Mouse (Mus musculus) spleen, adult 2 months (tissue): ENCODE data around the gene Galnt6. TPM values are rescaled to one million over a fixed set of nuclear protein-coding genes. Genes with fewer than 3 reads are reported as not detected.

Experiments
- DNase-seq, 2 experiments: peaks; one replicate each; pipeline versions ENCODE4 v3.0.0 to v3.0.0-alpha.2; 2012 to 2021; ENCODE audit warnings: low spot score in 2 of 2, low read depth in 1 of 2
- H3K27ac ChIP-seq: fragments of 200-500 bp; 2 replicates; pipeline ENCODE4 v1.5.1; 2012; ENCODE audit warnings: low read length, inconsistent platforms; ENCODE audit not compliant: insufficient read depth
- H3K27me3 ChIP-seq: fragments of 200-500 bp; 2 replicates; pipeline ENCODE4 v1.6.1; 2012; ENCODE audit warnings: mild to moderate bottlenecking, moderate library complexity, low read length, inconsistent platforms; ENCODE audit not compliant: control insufficient read depth, insufficient read depth
- H3K36me3 ChIP-seq: fragments of 200-500 bp; 2 replicates; pipeline ENCODE4 v1.6.1; 2012; ENCODE audit warnings: mild to moderate bottlenecking, low read length, inconsistent platforms; ENCODE audit not compliant: control insufficient read depth, insufficient read depth
- H3K4me1 ChIP-seq: fragments of 200-500 bp; 2 replicates; pipeline ENCODE4 v1.6.1; 2011; ENCODE audit warnings: inconsistent platforms; ENCODE audit not compliant: control insufficient read depth, insufficient read depth, insufficient read length
- H3K4me3 ChIP-seq: fragments of 200-500 bp; 2 replicates; pipeline ENCODE4 v1.5.1; 2011; ENCODE audit warnings: mild to moderate bottlenecking, inconsistent platforms; ENCODE audit not compliant: insufficient read depth, insufficient read length; ENCODE audit errors: extremely low read depth
- CTCF ChIP-seq: fragments of 200-500 bp; IDR thresholded peaks from 2 replicates; pipeline ENCODE4 v1.5.1; 2011; ENCODE audit warnings: mild to moderate bottlenecking, inconsistent platforms; ENCODE audit not compliant: insufficient read depth, insufficient read length, insufficient replicate concordance; ENCODE audit errors: extremely low read depth
- POLR2A ChIP-seq: fragments of 200-500 bp; IDR thresholded peaks from 2 replicates; pipeline ENCODE4 v1.6.1; 2011; ENCODE audit warnings: low read depth, low read length, inconsistent platforms
- WGBS: fragments of 180-500 bp; shearing (Covaris S2); methylation state at CpG from one replicate; pipeline ENCODE4 v1.1.7; 2018; 5-methylcytosine and 5-hydroxymethylcytosine counted together
- polyA plus RNA-seq: library from polyadenylated mRNA; depleted of rRNA; stranded (reverse); fragments of >200 nt; gene quantifications from 2 replicates; pipeline ENCODE4 v1.2.3, GENCODE M21; 2012

Gene Galnt6
- polyA plus RNA-seq, 1 experiment = 13.9 TPM

- Histone ChIP-seq H3K4me1 (no peaks in the 10 kb centered on the region; the same call in 1 of the 2 replicates), H3K4me3 (no peak overlapping the region), H3K27me3 (no peaks in the 10 kb centered on the region), H3K36me3 (no peaks in the 10 kb centered on the region), H3K27ac (no peak overlapping the region)
- TF ChIP-seq POLR2A = no peak
- TF ChIP-seq CTCF = no peak
- DNase-seq = no peak
- WGBS = 85% methylated on average over 12 of the region's 12 CpGs
Measured at GRCm38 (mm10) chr15:100678581-100678980, 50.6 kb downstream of the Galnt6 start.

GRCm38 (mm10) chr15:100677675-100678074, 51.5 kb downstream of the Galnt6 start:
- Histone ChIP-seq H3K27me3 (no peaks in the 10 kb centered on the region), H3K4me1 (peaks cover 3% of the 10 kb centered on the region; the same call in 1 of the 2 replicates), H3K36me3 (no peaks in the 10 kb centered on the region), H3K4me3 (no peak overlapping the region), H3K27ac (no peak overlapping the region)
- DNase-seq = no peak
- TF ChIP-seq CTCF (no peak), POLR2A (no peak)
- 80% methylated on average over 8 of the region's 8 CpGs for WGBS

DNA sequence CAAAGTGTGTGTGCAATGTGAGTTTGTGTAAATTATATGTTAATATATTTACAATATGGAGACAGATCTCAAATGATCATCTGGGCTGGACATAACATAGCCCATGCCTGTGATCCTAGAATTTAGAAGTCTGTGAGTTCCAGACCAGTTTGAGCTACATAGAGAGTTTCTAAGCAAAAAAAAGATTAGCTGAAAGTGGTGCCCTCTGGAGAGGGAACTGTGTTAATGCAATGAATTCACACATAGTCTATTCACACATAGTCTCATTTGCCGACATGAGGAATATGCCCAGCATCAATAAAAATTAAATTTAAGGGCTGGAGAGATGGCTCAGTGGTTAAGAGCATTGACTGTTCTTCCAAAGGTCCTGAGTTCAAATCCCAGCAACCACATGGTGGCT, 52.7 kb downstream of the Galnt6 start:
- peaks cover 3% of the 10 kb centered on the region; the same call in 1 of the 2 replicates for H3K4me1 ChIP-seq

GRCm38 (mm10) chr15:100675486-100675885, 53.7 kb downstream of the Galnt6 start:
- no peak overlapping the region for H3K4me3 ChIP-seq
- WGBS = 79% methylated on average over 3 of the region's 3 CpGs

More for the DNA sequence above, 52.7 kb downstream of the Galnt6 start:
- no peak for TF ChIP-seq CTCF
- no peak for TF ChIP-seq POLR2A
- WGBS = 65% methylated on average over 1 of the region's 1 CpGs
- no peak overlapping the region for H3K4me3 ChIP-seq
- H3K27ac ChIP-seq = no peak overlapping the region
- H3K27me3 ChIP-seq = no peaks in the 10 kb centered on the region
- DNase-seq = no peak
- H3K36me3 ChIP-seq = no peaks in the 10 kb centered on the region

GRCm38 (mm10) chr15:100674566-100674965, 54.6 kb downstream of the Galnt6 start:
- no peak for TF ChIP-seq POLR2A
- TF ChIP-seq CTCF = no peak
- no peak for DNase-seq
- 79% methylated on average over 10 of the region's 10 CpGs for WGBS
- Histone ChIP-seq H3K4me3 (no peak overlapping the region), H3K27me3 (no peaks in the 10 kb centered on the region), H3K36me3 (no peaks in the 10 kb centered on the region), H3K27ac (0 out of 2 replicates have a peak overlapping the region, but pooled peaks have one; percentile 17), H3K4me1 (peaks cover 6% of the 10 kb centered on the region; the same call in 1 of the 2 replicates)

More at GRCm38 (mm10) chr15:100675486-100675885, 53.7 kb downstream of the Galnt6 start:
- Histone ChIP-seq H3K4me1 (peaks cover 3% of the 10 kb centered on the region; the same call in 1 of the 2 replicates), H3K36me3 (no peaks in the 10 kb centered on the region), H3K27ac (no peak overlapping the region), H3K27me3 (no peaks in the 10 kb centered on the region)
- no peak for TF ChIP-seq POLR2A
- DNase-seq = no peak

DNA sequence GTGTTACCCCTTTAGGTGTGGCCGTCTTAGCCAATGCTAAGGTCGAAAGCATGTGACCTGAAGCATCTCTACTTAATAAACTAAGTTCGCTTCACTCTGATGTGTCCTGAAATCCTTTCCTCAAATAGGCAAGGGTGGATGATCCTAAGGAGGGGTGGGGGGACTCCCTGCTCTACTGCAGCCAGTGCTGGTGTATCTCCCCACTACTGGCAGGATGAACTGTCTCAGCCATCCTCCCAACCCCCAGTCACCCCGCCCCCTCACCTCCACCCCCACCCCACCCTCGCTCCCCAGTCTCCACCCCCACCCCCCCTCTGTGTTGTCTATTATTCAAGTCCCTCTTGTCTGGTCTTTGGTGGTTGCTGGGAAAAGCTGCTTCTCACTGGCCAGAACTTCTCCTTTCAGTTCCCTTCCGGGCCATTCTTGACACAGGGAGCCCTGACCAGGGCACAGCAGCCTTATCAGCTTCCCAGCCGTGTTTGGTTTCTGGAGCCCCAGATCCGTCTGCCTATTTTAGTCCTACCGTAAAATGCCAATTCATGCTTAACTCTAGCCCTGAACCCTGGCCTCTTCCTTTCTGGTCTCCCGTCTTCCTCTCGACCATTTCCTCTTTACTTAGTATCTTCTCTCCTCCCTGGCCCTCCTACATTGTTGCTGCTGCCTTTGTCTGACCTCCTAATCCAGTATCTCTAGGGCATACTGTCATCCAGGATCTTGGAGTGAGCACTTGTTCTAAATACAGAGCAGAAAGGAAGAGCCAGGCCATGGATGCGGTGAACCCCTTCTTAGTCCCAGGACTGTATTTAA, 55.4 kb downstream of the Galnt6 start:
- Histone ChIP-seq H3K4me3 (no peak overlapping the region), H3K4me1 (peaks cover 7% of the 10 kb centered on the region; the same call in 1 of the 2 replicates), H3K27ac (peak overlapping the region; percentile 1; the same call in 1 of the 2 replicates), H3K36me3 (no peaks in the 10 kb centered on the region), H3K27me3 (no peaks in the 10 kb centered on the region)
- no peak for TF ChIP-seq POLR2A
- TF ChIP-seq CTCF = no peak
- DNase-seq = peak in 1 of 2 experiments; percentile 33
- WGBS = 20% methylated on average over 12 of the region's 12 CpGs

GRCm38 (mm10) chr15:100670833-100671232, 58.3 kb downstream of the Galnt6 start:
- DNase-seq = no peak
- WGBS = 91% methylated on average over 5 of the region's 5 CpGs
- no peak for TF ChIP-seq CTCF
- no peak for TF ChIP-seq POLR2A
- H3K27me3 ChIP-seq = no peaks in the 10 kb centered on the region
- no peaks in the 10 kb centered on the region for H3K36me3 ChIP-seq
- H3K4me1 ChIP-seq = peaks cover 10% of the 10 kb centered on the region; the same call in 1 of the 2 replicates
- no peak overlapping the region for H3K27ac ChIP-seq
- H3K4me3 ChIP-seq = no peak overlapping the region
